Mouse (Mus musculus): ENCODE measurements around the gene Gm9376.

Gene Gm9376

DNA sequence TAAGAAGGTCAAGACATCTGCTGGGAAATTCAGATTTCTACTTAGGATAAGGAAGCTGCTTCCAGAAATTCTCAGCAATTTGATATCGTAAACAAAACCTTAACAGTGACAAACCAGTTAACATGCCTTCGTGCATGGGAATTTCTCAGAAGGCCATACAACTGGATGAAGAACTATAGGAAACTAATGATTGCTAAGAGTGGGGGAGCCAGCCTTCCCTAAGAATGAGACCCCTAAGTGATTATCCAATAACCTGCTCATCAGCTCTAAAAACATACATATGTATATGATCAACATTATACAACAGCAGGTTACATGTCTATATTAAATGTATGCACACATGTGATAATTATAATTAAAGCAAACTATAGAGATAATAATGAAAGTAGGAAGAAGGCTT, at the start of gene Gm9376:
Gene Gm9376, plus strand, starts transcription at position 301 of the 400 bp plus-strand sequence.
- DNase-seq (ENCODE audit: low spot score in 2 of 2): no peak

DNA sequence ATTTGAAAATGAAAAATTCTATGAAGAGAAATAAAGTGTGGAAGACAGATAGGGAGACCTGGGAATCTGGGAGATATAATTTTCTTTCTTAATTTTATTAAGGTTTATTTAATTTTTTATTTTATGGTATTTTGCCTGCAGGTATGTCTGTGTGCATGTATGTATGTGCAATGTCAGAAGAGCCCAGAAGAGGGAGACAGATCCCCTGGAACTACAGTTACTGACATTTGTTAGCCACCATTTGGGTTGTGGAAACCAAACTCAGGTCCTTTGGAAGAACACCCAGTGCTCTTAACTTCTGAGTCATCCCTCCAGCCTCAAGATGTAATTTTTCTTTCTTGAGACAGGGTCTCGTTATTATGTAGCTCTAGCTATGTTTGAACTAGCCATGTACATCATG, 45.9 kb upstream of the Gm9376 start:
- no peak for DNase-seq (ENCODE audit: low spot score in 2 of 2)

DNA sequence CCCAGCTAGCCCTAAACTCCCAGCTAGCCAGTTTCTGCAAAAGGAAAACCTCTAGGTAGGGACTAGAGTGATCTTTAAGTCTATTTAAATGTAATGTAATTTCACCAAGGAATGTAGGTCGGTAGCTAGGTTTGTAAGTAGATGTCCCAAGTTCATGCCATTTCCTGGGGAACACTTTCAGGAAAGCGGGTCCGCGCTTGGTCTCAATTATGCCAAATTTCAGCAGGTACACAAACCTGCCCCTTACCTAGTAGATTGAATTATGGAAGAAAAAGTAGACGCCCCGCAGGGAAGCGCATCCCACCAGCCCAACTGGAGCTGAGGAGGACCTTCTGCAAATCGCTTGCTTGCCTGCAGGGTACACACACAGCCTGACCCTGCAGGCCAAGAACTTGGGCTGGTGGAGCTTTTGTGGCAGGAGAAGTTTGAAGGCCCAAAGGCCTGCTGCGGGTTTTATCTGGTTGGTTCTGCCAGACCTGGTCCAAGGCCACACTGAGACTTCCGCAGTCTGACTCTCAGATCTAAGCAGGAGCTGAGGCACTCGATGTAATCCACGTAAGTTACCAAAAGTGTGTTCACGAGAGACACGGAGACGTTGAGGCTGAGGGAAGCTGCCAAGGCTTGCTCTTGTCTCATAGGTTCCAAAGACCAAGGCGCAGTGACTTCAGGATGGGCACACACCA, 41.6 kb upstream of the Gm9376 start:
- no peak for DNase-seq (ENCODE audit: low spot score in 2 of 2)

DNA sequence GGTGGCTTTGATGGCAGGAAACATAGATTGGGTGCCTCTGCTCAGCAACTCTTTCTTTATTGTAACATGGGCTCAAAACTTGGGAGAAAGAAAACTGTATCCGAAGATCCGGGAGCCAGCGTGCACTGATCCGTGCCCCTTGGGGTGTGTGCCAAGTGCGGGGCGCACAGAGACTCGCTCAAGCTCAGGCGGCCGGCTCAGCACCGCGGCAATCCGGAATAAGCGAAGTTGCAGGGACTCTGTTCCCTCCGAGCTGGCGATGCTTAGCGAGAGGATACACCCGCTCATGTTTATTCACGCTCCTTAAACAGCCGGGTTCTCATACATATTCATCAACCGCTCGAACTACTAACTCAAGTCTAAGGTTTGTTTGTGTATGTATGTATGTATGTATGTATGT, 40.8 kb upstream of the Gm9376 start:
- DNase-seq (ENCODE audit: low spot score in 2 of 2): no peak

DNA sequence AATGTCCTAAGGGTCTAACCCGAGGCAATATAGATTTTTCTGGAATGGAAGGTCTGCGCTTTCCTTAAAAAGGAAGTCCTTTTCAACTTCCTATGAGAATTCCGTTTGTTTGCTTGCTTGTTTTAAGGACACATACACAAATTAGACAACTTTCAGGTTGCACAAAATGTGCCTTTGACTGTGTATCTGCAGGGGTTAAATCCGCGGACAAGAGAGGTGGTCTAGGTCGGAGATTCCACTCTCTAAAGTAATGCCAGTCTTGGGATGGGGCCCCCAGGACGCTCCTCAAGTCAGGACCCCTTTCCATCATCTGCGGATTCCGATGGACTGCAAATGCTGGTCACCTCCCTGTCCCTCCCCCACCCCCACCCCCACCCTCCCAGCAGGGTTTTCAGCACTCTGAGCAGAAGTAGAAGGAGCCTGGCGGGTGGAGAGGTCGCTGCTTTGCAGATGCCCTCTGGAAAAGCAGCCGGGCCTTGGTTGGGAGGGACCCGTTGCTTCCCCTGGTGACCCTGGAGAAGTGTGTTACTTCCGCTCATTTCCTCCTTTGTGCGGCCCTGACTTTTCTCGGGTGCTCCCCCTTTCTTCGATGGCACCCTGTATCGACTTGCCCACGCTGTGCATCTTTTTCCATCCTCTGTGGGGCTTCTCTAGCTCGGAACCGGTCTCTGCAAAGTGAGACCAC, 40.1 kb upstream of the Gm9376 start:
- no peak for DNase-seq (ENCODE audit: low spot score in 2 of 2)

DNA sequence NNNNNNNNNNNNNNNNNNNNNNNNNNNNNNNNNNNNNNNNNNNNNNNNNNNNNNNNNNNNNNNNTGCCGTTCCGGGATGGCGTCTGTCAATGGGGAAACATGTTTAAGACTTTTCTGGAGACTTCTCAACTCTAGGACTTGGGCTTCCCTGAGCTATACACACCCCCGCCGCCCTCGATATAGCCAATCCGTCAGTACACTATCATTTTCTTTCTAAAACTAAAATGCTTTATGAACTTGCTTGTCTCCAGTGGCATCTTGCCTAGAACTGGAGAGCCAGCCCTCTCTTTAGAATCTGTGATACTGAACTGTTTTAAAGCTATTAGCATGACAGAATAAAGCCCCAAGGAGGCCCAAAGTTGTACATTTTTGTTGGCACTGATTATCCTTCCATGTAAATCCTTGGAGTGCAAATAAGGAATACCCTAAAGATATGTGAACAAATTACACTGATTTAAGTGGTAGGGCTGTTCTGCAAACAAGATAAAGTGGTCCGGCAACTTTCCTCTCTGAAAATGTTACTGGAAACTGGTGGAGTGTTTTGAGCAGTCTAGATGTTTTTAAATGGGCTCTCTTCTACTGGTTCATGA, 34.3 kb upstream of the Gm9376 start:
- DNase-seq (ENCODE audit: low spot score in 2 of 2): no peak

DNA sequence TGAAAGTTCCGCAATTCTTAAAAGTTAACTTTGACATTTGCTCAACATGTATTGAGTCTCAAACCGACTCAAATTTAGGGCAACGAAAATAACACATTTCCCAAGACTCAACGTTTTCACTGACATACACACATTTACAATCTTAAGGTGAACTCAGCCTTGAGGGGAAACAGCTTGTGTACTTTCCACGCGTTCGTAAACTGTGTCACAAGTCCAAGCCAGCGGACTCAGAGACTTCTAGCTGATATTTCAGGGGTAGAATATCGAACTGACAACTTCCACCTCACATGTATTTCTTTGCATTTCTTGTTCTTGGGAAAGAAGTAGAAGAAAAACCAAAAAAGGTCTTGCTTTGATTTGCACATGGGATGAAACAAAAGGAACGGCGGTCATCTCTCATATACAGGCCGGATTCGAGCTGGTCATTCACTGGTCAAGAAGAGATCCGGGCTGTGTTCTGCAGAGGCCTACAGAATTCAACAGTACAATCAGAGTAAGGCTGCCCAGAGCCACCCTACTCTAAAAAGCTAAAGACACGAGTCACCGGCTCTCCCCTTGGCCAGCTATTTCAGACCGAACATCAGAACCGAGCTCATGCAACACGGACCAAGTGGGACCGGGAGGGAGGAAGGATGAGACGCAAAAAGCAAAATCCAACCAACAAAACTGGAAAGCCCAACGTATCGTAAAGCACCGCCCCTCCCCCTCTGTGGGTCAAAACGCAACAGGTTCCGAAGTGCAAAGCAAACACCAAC, 32.8 kb upstream of the Gm9376 start:
- DNase-seq (ENCODE audit: low spot score in 2 of 2): no peak

DNA sequence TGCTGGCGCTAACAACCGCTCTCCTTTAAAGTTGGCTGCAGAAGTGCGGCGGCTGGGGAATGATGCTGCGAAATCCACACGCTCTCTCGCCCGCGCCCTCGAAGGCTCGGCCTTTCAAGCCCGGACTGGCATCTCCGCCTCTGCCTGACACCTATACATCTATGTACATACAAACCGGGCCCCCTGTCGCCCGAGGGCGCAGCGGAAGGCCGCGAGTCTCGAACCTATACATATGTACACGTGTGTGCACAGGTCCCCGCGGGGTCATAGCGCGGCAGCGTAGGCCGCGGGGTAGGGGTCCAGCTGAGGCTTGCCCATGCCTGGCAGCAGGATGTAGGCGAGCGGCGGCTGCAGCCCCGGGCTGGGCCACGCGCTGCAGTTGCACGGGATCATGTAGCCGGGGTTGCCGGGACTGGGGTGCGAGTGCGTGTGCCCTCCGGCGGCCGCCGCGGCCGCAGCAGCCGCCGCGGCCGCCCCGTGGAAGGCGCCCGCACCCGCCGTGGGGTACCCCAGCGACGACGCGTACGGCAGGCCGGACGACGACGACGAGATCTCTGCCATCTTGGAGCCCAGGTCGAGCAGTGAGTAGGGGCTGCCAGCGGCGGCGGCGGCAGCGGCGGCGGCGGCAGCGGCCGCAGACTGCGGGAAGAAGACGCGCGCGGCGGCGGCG, 32.1 kb upstream of the Gm9376 start:
- DNase-seq (ENCODE audit: low spot score in 2 of 2): no peak

DNA sequence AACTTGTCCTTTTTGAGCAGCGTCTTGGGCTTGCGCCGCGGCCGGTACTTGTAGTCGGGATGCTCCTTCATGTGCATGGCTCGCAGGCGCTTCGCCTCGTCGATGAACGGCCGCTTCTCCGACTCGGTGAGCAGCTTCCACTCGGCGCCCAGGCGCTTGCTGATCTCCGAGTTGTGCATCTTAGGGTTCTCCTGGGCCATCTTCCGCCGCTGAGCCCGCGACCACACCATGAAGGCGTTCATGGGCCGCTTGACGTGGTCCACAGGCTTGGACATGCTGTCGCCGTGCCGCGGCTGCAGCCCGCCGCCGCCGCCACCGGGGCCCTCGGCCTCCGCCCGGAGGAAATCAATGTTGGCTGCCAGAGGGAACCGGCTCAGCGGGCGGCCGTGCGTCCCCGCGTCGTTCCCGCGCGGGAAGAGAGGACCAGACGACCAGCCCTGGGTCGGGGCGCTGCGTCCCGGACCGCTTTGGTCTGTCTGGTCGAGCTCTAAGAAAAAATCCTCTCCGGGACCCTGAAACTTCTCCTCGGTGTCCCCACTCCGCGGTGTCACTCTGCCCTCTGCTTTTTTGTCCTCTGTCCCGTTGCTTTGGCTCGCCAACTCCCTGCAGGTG, 31.3 kb upstream of the Gm9376 start:
- DNase-seq (ENCODE audit: low spot score in 2 of 2): peak in 1 of 2 experiments; percentile 30

DNA sequence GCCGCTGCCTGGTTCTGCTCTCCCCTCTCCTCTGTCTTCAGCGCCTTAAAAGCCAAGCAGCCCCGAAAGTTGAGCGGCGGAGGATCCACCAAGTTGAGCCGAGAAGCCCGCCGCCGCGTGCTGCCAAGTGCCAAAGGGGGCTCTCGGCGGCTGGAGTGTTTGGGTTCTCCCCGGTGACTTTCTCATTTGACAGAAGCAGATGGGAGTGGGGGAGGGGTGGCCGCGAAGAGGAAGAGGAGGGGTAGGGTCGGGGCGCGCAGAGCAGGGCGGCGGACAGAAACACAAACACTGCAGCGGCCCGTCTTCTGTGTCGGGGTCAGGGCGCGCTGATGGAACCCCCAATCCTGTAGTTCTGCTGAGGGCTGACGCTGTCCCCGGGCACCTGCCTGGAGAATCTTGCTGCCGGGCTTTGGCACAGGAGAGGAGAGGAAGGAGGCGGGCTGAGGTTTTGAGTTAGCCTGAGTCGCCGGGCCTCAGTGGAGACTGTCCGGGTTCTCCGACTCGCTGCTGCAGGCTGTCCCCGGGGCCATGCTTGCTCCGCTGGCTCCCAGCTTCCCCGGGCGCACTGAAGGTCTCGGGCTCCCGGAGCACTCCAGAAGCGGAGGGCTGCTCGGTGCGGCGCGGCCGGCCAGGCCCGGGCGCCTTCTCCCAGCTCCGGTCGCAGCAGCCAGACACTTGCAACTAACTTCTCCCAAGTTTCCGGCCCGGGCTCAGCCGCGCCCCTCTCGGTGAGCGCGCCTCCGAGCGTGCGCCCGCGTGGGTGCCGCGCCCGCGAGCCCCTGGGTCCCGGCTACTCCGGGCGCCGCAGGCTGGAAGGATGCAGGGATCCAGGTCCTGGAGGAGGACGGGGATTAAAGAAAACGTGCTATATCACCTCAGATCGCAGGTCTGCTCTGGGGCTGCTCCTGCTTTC, 30.5 kb upstream of the Gm9376 start:
- DNase-seq (ENCODE audit: low spot score in 2 of 2): peak in 1 of 2 experiments; percentile 36

DNA sequence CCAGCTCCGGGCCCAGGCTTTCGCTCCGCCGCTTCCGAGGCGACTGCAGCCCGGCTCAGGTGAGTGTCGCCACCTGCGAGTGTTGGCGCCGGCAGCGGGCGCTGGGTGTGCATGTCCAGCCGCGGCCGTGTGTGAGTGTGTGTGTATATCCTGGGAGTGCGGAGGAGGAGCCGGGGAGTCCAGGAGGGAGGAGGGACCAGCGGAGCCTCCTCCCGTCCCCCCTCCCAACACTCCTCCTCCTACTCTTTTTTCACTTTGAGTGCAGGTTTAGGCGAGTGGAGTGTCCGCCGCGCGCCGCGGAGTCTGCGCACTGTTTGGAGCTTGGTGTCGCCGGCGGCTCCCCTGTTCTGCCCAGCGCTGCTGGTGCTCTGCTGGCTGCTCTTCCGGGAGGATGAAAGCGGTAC, 29.9 kb upstream of the Gm9376 start, which contains the start of gene Sox21:
Gene Sox21, minus strand, starts transcription at position 145 of the 404 bp plus-strand sequence.
- peak; percentile 31 to 39 for DNase-seq (ENCODE audit: low spot score in 2 of 2)

DNA sequence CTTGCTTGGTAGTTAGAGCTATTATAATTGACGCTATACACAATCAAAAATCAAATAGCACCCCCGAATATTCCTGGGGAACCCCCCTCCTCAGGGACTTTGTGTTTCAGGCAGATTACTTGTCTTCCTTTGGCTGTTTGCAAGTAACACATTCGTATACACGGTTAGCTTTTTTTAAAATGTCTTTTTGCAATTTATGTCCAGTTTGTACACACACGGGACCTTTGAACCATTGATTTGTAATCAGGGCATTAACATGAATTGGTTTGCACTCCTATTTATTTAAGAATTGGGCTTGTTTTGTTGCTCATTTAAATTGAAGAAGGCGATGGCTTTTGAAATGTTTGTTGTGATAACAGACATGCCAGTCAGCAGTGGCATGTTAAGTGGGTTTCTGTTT, 29.0 kb upstream of the Gm9376 start:
- no peak for DNase-seq (ENCODE audit: low spot score in 2 of 2)

DNA sequence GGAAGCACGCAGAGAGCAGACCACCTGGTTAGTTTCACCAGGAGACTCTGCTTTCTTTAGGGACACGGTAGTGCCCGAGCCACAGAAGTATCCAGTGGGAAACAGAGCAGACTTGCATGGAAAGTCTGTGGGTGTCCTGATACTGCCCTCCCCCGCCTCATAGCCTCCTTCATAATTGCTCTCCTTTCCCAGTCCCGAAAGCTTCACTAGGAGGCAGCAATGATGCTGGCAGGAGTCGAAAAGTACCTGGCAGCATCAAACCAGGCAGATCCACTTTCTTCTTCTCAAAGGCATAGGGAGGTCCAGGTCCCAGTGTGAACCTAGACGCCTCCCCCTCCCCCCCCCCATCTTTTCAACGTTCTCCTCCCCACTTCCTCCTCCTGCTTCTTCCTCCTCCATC, 27.4 kb upstream of the Gm9376 start:
- DNase-seq (ENCODE audit: low spot score in 2 of 2): no peak

DNA sequence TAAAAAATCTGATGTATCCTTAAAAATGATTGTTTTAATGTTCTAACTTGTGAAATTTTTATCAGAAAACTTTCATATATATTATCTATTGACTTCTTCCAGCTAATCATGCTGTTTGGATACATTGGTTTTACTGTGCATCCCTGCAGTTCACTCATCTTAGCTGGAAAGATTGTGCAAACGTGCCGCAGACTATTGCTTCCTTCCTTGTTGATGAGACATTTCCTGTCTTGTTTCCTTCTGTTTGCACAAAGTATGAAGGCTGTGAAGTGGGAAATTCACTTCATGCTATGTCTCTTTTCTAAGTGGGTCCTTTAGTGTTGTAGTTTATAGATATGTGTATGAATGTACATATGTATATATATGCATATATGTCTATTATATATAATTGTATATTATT, 25.3 kb upstream of the Gm9376 start:
- no peak for DNase-seq (ENCODE audit: low spot score in 2 of 2)

DNA sequence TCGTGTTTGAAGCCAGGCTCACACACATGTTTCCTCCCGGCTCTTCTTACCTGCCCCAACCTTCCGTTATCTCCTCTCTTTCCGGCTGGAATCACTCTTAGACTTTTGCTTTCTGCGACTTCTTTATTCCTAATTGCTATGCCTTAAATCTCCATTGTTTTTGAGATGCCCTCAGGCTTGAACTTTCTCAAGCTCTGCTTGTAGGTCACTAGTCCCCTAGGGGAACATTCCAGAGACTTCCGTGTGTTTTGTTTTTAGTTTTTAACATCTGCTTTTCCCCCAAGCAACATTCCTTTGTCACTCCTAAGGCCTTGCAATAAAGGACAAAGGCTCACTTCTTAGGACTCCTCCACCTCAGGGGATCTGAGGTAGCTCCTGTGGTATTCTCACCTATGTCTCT, 13.4 kb upstream of the Gm9376 start:
- no peak for DNase-seq (ENCODE audit: low spot score in 2 of 2)

DNA sequence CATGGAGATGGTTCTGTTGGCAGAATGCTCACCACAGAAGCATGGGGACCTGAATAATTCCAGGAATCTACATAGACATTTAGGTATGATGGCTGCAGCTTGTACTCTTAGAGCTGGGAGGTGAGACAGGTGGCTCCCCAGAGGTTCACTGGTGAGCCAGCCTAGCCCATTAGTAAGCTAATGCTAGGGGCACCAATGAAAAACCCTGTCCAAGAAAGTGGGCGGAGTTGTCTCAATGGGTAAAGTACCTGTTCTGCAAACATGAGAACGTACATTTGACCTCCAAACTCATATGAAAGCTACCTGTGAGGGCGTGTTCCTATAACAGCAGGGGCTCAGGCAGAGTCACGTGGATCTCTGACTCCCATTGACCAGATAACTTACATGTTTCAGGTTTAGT, 2.1 kb downstream of the Gm9376 start:
- DNase-seq (ENCODE audit: low spot score in 2 of 2): no peak

DNA sequence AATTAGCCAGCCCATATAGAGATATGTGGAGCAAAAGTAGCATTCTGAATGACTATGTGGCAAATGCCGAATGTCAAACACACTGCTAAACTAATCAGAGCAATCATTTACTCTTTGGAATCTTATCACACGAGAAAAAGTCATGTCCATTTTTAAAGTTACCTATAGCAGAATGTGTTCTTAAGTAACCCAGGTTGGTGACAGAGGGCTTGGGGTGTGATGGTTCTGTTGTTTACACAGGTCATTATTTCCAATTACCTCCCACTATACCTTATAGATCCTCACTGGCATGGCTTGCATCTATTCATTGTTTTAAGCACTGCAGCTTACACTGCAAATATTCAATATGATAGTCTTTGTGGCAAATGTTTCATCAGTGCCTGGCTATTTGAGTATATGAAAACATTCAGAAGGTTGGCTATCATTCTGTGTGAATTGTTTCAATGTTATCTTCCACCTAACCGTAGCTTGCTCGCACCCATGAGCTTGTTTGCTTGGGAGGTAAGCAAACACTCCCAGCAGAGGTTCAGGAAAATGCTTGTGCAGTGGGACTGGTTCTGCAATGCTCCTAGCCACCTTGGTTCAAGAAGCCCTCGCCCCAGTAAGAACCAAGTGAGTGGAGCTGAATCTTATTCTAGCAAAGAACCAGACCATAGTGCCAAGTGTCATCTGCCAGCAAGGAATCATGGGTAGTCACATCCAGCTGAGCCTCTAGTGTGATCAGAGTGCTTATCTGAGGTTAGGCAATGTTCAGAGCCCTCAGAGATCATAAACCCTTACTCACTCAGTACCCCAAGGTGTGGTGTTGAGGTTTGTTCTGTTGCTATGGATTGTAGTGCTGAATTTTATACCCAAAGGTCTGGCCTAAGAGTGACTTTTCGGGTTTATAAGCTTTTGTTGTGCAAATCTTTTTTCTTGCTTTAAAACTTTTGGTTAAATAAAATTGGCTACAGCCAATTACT, 6.1 kb downstream of the Gm9376 start:
- DNase-seq (ENCODE audit: low spot score in 2 of 2): no peak

DNA sequence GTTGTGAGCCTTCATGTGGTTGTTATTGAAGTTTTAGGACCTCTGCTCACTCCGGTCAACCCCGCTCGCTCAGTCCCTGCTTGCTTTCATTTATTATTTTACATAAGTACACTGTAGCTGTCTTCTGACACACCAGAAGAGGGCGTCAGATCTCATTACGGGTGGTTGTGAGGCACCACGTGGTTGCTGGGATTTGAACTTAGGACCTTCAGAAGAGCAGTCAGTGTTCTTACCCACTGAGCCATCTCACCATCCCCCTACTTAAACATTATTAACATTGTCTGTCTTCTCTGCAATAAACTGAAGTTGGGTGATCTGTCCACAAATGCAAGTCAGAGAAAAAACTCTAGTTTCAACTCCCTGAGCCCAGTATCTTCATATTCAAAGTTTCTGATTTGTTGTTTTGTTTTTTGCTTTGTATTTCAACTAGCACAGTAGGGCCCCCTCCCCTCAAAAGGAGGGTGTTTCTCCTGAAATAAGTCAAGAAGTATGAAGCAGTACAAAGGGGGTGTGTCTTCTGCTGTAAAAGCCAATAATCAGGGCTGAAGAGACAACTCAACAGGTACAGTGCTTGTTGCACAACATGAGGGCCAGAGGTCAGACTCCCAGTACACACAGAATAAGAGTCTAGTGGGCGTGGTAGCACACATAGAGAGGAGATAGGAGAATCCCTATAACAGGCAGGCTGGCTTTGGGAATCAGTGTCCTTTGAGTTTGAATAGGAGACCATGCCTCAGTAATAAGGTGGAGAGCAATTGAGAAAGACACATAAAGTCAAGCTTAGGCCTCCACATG, 11.1 kb downstream of the Gm9376 start:
- DNase-seq (ENCODE audit: low spot score in 2 of 2): no peak

All from cerebellum, postnatal 4 days (tissue).